16 mouse cellular contexts compared by ENCODE assay signal in the genomic region with DNA sequence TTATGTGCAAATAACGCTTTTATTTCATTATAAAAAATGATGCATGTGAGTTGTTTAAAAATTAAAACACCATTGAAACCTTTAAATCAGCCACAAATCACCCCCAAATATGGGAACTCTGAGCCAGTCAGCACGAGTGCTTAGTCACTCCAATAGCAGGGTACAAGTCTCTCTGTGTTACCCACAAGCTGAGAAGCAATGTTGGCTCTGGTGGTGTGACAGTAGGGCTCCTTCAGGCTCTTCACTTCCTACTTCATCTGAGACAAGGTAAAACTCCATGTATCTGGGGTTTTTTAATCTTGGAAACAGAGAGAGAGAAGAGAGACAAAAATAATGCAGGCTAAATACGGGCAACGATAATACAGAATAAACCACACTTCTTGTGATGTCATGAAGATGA.
"Had no signal": no experiment of that assay in that cellular context is flagged by ENCODE, and none has a peak within 500 bp of the region (broad histone marks: within the 10 kb centered on the region; RNA-seq: fewer than 3 reads in every experiment).

No protein-coding gene starts in this region.

- H3K36me3 ChIP-seq: heart, embryonic 10.5 days; heart, embryonic 12.5 days; hindbrain, embryonic 13.5 days; hindbrain, embryonic 15.5 days; kidney, embryonic 15.5 days; limb, embryonic 10.5 days; limb, embryonic 12.5 days; liver, embryonic 13.5 days; liver, embryonic 15.5 days had no signal

- H3K27me3 ChIP-seq: heart, embryonic 12.5 days; hindbrain, embryonic 13.5 days; hindbrain, embryonic 15.5 days; kidney, embryonic 15.5 days; liver, embryonic 13.5 days; liver, embryonic 15.5 days had no signal

- DNase-seq: gastrocnemius, postnatal 36 days; liver; liver, embryonic 13.5 days had no signal

- H3K27ac ChIP-seq: heart, embryonic 10.5 days; hindbrain, embryonic 13.5 days; hindbrain, embryonic 15.5 days; hindbrain, postnatal 0 days; kidney, embryonic 15.5 days; kidney, postnatal 0 days; limb, embryonic 10.5 days; limb, embryonic 12.5 days; liver, embryonic 13.5 days; liver, embryonic 15.5 days had no signal

- H3K4me3 ChIP-seq: heart, embryonic 10.5 days; heart, embryonic 12.5 days; hindbrain, embryonic 13.5 days; hindbrain, embryonic 15.5 days; kidney, embryonic 15.5 days; limb, embryonic 10.5 days; limb, embryonic 12.5 days; liver, embryonic 13.5 days; liver, embryonic 15.5 days had no signal

- H3K9me3 ChIP-seq: heart, embryonic 10.5 days; heart, embryonic 12.5 days; hindbrain, embryonic 13.5 days; hindbrain, embryonic 15.5 days; kidney, embryonic 15.5 days; limb, embryonic 10.5 days; limb, embryonic 12.5 days; liver, embryonic 13.5 days; liver, embryonic 15.5 days had no signal

- H3K9ac ChIP-seq: heart, embryonic 12.5 days; hindbrain, embryonic 13.5 days; hindbrain, embryonic 15.5 days; kidney, embryonic 15.5 days; limb, embryonic 12.5 days; liver, embryonic 13.5 days; liver, embryonic 15.5 days; liver, postnatal 0 days had no signal

- H3K4me2 ChIP-seq: heart, embryonic 12.5 days; hindbrain, embryonic 13.5 days; hindbrain, embryonic 15.5 days; kidney, embryonic 15.5 days; limb, embryonic 12.5 days; liver, embryonic 11.5 days; liver, embryonic 13.5 days; liver, embryonic 15.5 days had no signal

- H3K4me1 ChIP-seq: heart, embryonic 12.5 days; kidney, embryonic 15.5 days; liver, embryonic 13.5 days; liver, embryonic 15.5 days had no signal

- ATAC-seq: intestine, embryonic 16.5 days; liver, postnatal 0 days had no signal
